Mouse (Mus musculus) central nervous system, embryonic 11.5 days (tissue): ENCODE measurements around the gene Syce2. TPM values are rescaled to one million over a fixed set of nuclear protein-coding genes. Genes with fewer than 3 reads are reported as not detected.

Experiments used
- polyA plus RNA-seq: library from polyadenylated mRNA; depleted of rRNA; stranded (reverse); fragments of >200 nt; gene quantifications from 2 replicates; pipeline ENCODE4 v1.2.3, GENCODE M21; 2012; rRNA removed

Syce2 gene
- 38.7 and 41.1 TPM in 2 replicates for polyA plus RNA-seq

DNA sequence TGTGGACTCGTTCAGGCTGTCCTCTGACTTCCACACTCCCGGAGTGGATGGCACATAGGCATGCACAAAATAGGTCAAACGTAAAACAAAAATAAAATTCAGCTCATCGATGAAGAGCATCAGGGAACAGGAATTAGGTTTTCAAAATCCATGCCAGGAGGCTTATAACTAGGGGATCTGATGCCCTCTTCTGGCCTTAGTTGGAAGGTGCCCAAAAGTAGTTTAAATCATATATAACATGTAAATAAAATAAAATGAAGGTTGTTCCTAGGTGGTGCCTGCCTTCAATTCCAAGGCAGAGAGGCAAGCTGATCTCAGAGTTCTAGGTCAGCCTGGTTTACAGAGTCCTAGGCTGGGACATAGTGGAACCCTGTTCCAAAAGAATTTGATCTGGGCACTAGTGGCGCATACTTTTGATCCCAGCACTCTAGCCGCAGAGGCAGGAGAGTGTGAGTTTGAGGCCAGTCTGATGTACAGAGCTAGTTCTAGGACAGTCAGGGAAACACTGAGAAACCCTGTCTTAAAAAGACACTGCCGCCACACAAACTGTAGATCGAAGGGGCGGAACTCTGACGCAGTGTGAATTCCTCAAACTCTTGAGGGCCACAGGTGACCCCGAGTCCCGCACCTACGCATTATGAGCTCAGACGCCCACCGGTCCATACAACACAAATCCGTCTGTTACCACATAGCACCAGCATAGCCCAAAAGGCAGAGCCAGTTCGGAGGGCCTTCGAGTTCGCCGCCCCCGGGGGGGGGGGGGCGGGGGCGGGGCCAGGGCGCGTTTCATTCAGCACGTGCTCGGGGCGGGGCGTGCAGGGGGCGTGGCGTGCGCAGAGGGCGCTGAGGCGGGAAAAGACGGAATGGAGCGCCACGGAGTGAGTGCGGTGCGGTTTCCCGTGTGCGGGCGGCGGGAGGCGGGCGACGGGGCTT lies at the start of gene Syce2:
Gene Syce2 (plus strand): TSS at position 736 of the 933 bp plus-strand sequence.

DNA sequence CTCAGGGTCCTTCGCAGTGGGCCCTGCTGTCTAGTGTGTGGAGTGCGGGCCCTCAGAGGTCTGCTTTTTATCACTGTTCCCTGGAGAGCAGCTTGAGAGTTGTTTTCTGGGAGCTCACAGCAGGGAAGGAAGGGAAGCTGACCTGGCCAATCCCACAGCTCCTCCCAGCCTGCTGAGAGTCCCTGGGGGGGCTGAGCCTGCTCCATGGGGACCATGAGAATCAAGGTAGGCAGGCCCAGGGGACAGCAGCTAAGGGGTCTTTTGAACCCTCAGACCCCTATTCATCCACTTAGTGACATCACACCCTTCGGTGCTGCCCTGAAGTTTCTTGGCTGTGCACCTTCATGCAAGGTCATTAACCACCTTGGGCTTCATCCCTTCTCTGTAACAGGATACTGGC lies 49.2 kb upstream of the Syce2 start, which contains the start of gene Dand5:
Gene Dand5 (minus strand): TSS at position 101 of the 400 bp plus-strand sequence.

GRCm38 (mm10) chr8:84831490-84831889 lies 40.4 kb upstream of the Syce2 start, which contains the start of gene Gadd45gip1:
Gene Gadd45gip1 (plus strand): TSS chr8:84831522.

GRCm38 (mm10) chr8:84840248-84840999 lies 31.5 kb upstream of the Syce2 start, which contains the start of gene Rad23a:
Gene Rad23a (minus strand): TSS chr8:84840665.

DNA sequence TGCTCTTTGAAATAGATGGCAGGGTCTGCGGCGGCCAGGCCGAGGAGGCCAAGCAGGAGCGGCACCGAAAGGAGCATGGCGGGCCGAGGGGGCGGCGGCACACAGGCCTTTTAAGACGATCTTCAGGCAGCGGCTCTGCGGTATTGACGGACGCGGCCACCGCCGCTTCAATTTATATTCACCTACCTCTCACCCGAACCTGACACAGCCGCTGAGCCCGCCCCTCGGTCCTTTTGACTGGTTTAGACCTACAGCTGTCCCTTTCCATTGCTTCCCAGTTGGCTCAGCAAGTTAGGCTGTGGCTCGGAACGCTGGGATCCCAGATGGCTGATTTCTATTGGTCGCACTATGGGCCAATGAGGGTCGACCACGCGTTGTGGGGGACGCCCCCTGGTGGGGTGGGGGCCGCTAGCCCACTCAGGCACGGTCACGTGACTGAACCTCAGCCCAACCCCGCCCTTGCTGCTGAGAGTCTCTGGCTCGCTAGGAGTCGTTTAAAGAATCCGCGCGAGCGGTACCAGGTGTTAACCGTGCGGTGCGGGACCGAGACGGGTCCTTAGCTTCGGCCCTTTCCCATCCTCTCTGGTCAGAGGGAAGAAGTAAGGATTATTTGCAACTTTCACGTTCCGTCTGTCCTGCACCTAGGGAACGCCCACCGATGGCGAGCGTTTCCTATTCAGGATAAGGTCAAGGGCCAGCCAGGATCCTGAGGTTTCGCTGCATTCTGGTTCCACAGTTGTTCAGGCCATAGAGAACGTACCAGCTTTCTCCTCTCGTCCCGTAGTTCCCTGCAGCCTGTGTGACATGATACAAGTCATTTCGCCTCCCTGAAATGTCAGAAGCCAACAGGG lies 25.0 kb upstream of the Syce2 start, which contains the start of gene Calr:
Gene Calr (minus strand): TSS at position 213 of the 851 bp plus-strand sequence.

GRCm38 (mm10) chr8:84856864-84857441 lies 15.0 kb upstream of the Syce2 start, which contains the start of gene Farsa:
Gene Farsa (plus strand): TSS chr8:84856989.

DNA sequence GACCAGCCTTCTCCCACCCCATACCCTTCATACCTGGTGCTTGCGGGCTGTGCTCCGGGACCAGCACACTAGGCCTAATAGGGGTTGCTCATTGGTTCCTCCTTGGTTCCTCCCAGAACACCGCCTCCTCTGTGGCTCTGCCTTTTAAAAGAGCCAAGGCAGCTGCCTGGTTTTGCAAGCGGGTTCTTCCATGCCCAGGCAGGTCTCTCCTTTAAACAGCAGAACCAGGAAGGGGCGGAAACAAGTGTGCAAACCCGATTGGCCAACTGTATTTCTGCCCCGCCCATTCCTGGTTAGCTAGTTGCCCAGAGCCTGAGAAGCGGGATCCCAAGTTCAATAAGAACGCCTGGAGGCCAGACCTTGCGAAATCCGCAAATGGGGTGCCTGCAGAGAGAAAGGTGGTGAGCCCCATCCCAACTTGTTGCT lies 21.8 kb downstream of the Syce2 start, which contains the start of gene Gcdh:
Gene Gcdh (minus strand): TSS at position 213 of the 426 bp plus-strand sequence.

DNA sequence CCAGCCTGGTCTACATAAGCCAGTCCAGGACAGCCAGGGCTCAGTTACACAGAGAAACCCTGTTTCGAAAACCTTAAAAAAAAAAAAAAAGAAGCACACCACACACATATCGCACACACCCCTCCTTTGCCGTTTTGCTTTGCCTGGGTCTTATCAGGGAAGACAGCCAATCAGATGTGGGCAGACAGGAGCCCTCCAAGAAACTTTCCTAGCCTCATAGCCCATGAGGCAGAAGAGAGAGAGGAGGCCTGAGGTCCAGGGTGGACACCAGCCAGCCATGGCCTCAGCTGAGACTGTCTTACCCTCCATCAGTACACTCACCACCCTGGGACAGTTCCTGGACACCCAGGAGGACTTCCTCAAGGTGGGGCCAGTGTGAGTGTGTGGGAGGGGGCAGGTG lies 29.8 kb downstream of the Syce2 start, which contains the start of gene Klf1:
Gene Klf1 (plus strand): TSS at position 177 of the 400 bp plus-strand sequence.

DNA sequence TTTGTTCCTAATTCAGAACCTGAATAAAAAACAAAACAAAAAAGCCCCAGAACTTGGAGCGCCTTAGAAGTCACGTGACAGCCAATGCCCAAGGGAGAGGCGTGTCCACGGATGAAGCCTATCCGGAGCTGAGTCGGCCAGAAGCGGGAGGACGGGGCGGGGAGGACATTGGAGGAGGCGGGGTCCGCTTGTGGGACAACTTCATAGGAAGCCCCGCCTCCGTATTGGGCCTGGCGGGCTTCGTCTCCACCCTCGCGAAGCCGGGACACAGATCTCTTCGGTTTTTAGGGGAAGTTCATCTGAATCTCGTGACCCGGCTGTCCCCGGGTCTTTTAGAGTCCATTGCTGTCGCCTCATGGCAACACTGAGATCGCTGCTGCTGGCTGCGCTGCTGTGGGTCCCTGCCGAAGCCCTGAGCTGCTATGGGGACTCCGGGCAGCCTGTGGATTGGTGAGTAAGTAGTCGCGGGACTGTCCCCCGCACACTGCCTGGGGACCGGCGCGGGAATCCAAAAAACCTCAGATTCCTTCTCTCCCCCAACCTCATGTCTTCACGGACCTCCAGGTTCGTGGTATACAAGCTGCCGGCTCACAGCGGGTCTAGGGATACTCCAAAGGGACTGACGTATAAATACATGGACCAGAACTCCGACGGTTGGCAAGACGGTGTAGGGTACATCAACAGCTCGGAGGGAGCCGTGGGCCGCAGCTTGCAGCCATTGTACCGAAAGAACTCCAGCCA lies 36.7 kb downstream of the Syce2 start, which contains the start of gene Dnase2a:
Gene Dnase2a (plus strand): TSS at position 140 of the 741 bp plus-strand sequence.

GRCm38 (mm10) chr8:84936962-84937546 lies 65.1 kb downstream of the Syce2 start, which contains the start of gene Mast1:
Gene Mast1 (minus strand): TSS chr8:84937359.

Other genes with a start within 250 kb of the Syce2 start
- gene Ier2, start 209.3 kb upstream of the Syce2 start, polyA plus RNA-seq: 22.8 and 24.3 TPM in 2 replicates
- 109 and 112 TPM in 2 replicates for gene Trmt1, start 185.8 kb upstream of the Syce2 start, polyA plus RNA-seq
- 55.6 and 88.0 TPM in 2 replicates for gene Nacc1, start 184.2 kb upstream of the Syce2 start, polyA plus RNA-seq
- 6.1 and 7.2 TPM in 2 replicates for gene Lyl1, start 170.7 kb upstream of the Syce2 start, polyA plus RNA-seq
- gene G430095P16Rik, start 149.1 kb upstream of the Syce2 start, polyA plus RNA-seq: 2.7 and 4.9 TPM in 2 replicates
- 7.8 and 9.6 TPM in 2 replicates for gene Nfix, start 71.8 kb upstream of the Syce2 start, polyA plus RNA-seq
- gene Dand5, start 49.3 kb upstream of the Syce2 start, polyA plus RNA-seq: 3.2 and 4.7 TPM in 2 replicates
- 29.3 and 32.5 TPM in 2 replicates for gene Gadd45gip1, start 40.6 kb upstream of the Syce2 start, polyA plus RNA-seq
- 65.7 and 76.9 TPM in 2 replicates for gene Rad23a, start 31.4 kb upstream of the Syce2 start, polyA plus RNA-seq
- gene Calr, start 25.2 kb upstream of the Syce2 start, polyA plus RNA-seq: 669 and 1,481 TPM in 2 replicates
- gene Farsa, start 15.1 kb upstream of the Syce2 start, polyA plus RNA-seq: 97.5 and 98.6 TPM in 2 replicates
- 47.6 and 59.7 TPM in 2 replicates for gene Gcdh, start 21.8 kb downstream of the Syce2 start, polyA plus RNA-seq
- gene Klf1, start 29.8 kb downstream of the Syce2 start, polyA plus RNA-seq: 13.0 and 22.9 TPM in 2 replicates
- 8.9 and 10.6 TPM in 2 replicates for gene Dnase2a, start 36.4 kb downstream of the Syce2 start, polyA plus RNA-seq
- gene Mast1, start 65.2 kb downstream of the Syce2 start, polyA plus RNA-seq: 21.4 and 22.8 TPM in 2 replicates
- 1.1 TPM in 2 replicates for gene Rtbdn, start 74.9 kb downstream of the Syce2 start, polyA plus RNA-seq
- not detected in 2 replicates for gene Gm49661, start 97.3 kb downstream of the Syce2 start, polyA plus RNA-seq
- gene Prdx2, start 97.5 kb downstream of the Syce2 start, polyA plus RNA-seq: 836 and 1,138 TPM in 2 replicates
- 85.7 and 158 TPM in 2 replicates for gene Rnaseh2a, start 97.7 kb downstream of the Syce2 start, polyA plus RNA-seq
- 3.7 and 3.8 TPM in 2 replicates for gene Junb, start 106.6 kb downstream of the Syce2 start, polyA plus RNA-seq
- 12.8 and 15.9 TPM in 2 replicates for gene Hook2, start 118.5 kb downstream of the Syce2 start, polyA plus RNA-seq
- gene Best2, start 142.4 kb downstream of the Syce2 start, polyA plus RNA-seq: 0.04 TPM in 1 of 2 replicates, not detected in the other
- 186 and 196 TPM in 2 replicates for gene Asna1, start 153.2 kb downstream of the Syce2 start, polyA plus RNA-seq
- gene Trir, start 154.7 kb downstream of the Syce2 start, polyA plus RNA-seq: 185 and 357 TPM in 2 replicates
- 72.4 and 83.1 TPM in 2 replicates for gene Tnpo2, start 164.8 kb downstream of the Syce2 start, polyA plus RNA-seq
- 40.9 and 42.1 TPM in 2 replicates for gene Fbxw9, start 187.9 kb downstream of the Syce2 start, polyA plus RNA-seq
- 0.71 and 0.82 TPM in 2 replicates for gene Gm5741, start 195.9 kb downstream of the Syce2 start, polyA plus RNA-seq
- 44.7 and 49.4 TPM in 2 replicates for gene Dhps, start 199.6 kb downstream of the Syce2 start, polyA plus RNA-seq
- 85.3 and 89.8 TPM in 2 replicates for gene Wdr83os, start 208.6 kb downstream of the Syce2 start, polyA plus RNA-seq
- 72.7 and 84.7 TPM in 2 replicates for gene Wdr83, start 209.2 kb downstream of the Syce2 start, polyA plus RNA-seq
- gene Man2b1, start 211.2 kb downstream of the Syce2 start, polyA plus RNA-seq: 18.3 and 21.6 TPM in 2 replicates